Mouse (Mus musculus): ENCODE measurements around the gene Echs1.

DNA sequence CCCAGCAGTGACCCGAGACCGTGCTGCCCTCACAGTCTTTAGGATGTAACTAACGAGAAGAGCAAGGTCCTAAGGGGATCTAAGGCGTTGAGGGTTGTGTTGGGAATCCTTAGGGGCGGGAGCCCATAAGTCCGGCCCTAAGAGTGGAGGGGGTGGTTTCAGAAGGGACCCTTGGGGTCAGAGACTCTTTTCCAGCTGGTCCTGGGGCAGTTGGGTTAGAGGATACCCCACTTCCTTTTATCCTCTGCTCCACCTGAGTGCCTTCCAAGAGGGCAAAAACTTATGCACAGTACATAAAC is 54.5 kb downstream of the Echs1 start:
- no peak for TF ChIP-seq CTCF (IDR thresholded peaks at IDR 0.05; ENCODE audit: low read depth, low read length)
- TF ChIP-seq EP300 (IDR thresholded peaks at IDR 0.05; ENCODE audit: insufficient read depth, low read depth, low read length): no peak
- no peak for TF ChIP-seq POLR2A (IDR thresholded peaks at IDR 0.05; ENCODE audit: insufficient read depth, low read length)

All from ES-Bruce4 (cell line).